Mouse (Mus musculus) midbrain, embryonic 16.5 days (tissue): Measurements from ENCODE around the gene Tgm1. TPM values are rescaled to one million over a fixed set of nuclear protein-coding genes. Genes with fewer than 3 reads are reported as not detected.
"Not testable (repeated sequence)": the region's sequence is repeated elsewhere in the genome, so short reads cannot be mapped to it uniquely, and the experiment has no call there.

ENCODE experiments used
- ATAC-seq: fragments of 200-750 bp; cut with Nextera tagmentation; 2 replicates; pipeline ENCODE4 v1.8.0; 2017; ENCODE audit warnings: moderate TSS enrichment
- H3K27ac ChIP-seq: fragments of 300-500 bp; sonication (generic); 2 replicates; pipeline ENCODE4 v1.5.1; 2014; ENCODE audit warnings: mild to moderate bottlenecking, low read length, mixed read lengths
- H3K27me3 ChIP-seq: fragments of 300-500 bp; sonication (generic); 2 replicates; pipeline ENCODE4 v1.6.1; 2014; ENCODE audit warnings: low read depth, low read length, mixed read lengths; ENCODE audit not compliant: control insufficient read depth, insufficient read depth
- H3K36me3 ChIP-seq: fragments of 300-500 bp; sonication (generic); 2 replicates; pipeline ENCODE4 v1.6.1; 2014; ENCODE audit warnings: mild to moderate bottlenecking, low read length, moderate library complexity, mixed read lengths; ENCODE audit not compliant: control insufficient read depth, insufficient read depth
- H3K4me1 ChIP-seq: fragments of 300-500 bp; sonication (generic); 2 replicates; pipeline ENCODE4 v1.6.1; 2014; ENCODE audit warnings: mild to moderate bottlenecking, low read length, mixed read lengths; ENCODE audit not compliant: control insufficient read depth, insufficient read depth
- H3K4me2 ChIP-seq: fragments of 300-500 bp; sonication (generic); 2 replicates; pipeline ENCODE4 v1.6.1; 2014; ENCODE audit warnings: mild to moderate bottlenecking, low read length, mixed read lengths
- H3K4me3 ChIP-seq: fragments of 300-500 bp; sonication (generic); 2 replicates; pipeline ENCODE4 v1.5.1; 2014; ENCODE audit warnings: low read depth, mild to moderate bottlenecking, low read length, moderate library complexity, mixed read lengths
- H3K9ac ChIP-seq: fragments of 300-500 bp; sonication (generic); 2 replicates; pipeline ENCODE4 v1.6.1; 2014; ENCODE audit warnings: low read depth, low read length, mixed read lengths
- H3K9me3 ChIP-seq: fragments of 300-500 bp; sonication (generic); replicated peaks from 2 replicates; pipeline ENCODE4 v1.6.1; 2014; ENCODE audit warnings: mild to moderate bottlenecking, low read length, mixed read lengths; ENCODE audit not compliant: control insufficient read depth, poor library complexity, severe bottlenecking
- WGBS: fragments of 180-500 bp; shearing (Covaris S2); extraction: QIAGEN DNeasy Blood & Tissue Kit; methylation state at CpG from one replicate; pipeline ENCODE4 v1.1.7; 2014; 5-methylcytosine and 5-hydroxymethylcytosine counted together
- polyA plus RNA-seq: library from polyadenylated mRNA; unstranded; fragments of >200 nt; fragmentation: Nextera tagmentation; extraction: Ambion mirVana; gene quantifications from 2 replicates; pipeline ENCODE4 v1.2.1, GENCODE M21; 2015

Gene Tgm1
- 0.13 and 0.15 TPM in 2 replicates for polyA plus RNA-seq

DNA sequence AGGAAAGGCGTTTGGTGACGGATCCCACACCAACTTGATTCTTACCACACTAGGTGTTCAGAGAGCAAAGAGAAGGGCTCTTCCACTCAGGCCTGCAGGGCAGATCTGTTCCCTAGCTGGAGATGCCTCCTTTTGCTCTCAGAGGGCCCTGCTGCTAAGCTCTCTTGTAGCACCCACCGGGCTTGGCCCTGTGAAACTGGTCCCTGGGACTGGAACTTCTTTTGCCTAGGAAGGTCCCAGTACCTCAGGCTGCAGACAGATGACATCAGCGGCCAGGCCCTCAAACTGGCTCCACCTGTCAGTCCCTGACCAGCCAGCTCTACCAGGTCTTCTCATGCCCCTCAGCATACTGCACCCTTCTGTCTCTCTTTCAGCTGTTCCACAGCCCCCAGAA lies at the start of gene Tgm1:
Tgm1 (minus strand) TSS at position 198 of the 394 bp plus-strand sequence.
- Histone ChIP-seq H3K9ac (no peak within 1 kb of the TSS), H3K4me2 (no peak within 1 kb of the TSS), H3K4me1 (no peaks in the 10 kb centered on the region), H3K27ac (no peak within 1 kb of the TSS), H3K9me3 (no peaks in the 10 kb centered on the region), H3K36me3 (peaks cover 12% of the 10 kb centered on the region; the same call in 1 of the 2 replicates), H3K27me3 (peaks cover 7% of the 10 kb centered on the region), H3K4me3 (no peak within 1 kb of the TSS)
- ATAC-seq, result no peak
- 27% methylated on average over 4 of the region's 4 CpGs for WGBS

DNA sequence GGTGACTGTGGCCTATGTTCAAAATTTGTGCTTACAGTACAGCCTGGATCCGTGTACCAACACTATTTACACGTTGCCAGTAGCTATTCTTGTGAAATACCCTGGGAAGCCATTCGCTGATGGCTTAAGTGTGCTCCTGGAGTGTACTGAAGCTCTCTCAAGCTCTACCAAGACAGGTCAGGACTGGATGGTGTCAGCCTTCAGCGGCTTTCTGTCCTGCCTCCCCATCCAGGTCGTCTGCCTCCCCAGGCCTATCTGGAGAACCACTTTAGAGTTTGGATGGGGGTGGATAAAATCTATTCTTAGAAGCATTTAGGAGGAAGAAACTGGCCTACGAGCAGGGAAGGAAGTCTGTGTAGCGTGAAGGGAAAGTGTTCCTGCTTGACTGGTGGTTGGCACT lies 49.4 kb upstream of the Tgm1 start:
- Histone ChIP-seq H3K4me3 (no peak overlapping the region), H3K9ac (0 out of 2 replicates have a peak overlapping the region, but pooled peaks have one; percentile 6)
- WGBS, result 61% methylated on average over 7 of the region's 7 CpGs

DNA sequence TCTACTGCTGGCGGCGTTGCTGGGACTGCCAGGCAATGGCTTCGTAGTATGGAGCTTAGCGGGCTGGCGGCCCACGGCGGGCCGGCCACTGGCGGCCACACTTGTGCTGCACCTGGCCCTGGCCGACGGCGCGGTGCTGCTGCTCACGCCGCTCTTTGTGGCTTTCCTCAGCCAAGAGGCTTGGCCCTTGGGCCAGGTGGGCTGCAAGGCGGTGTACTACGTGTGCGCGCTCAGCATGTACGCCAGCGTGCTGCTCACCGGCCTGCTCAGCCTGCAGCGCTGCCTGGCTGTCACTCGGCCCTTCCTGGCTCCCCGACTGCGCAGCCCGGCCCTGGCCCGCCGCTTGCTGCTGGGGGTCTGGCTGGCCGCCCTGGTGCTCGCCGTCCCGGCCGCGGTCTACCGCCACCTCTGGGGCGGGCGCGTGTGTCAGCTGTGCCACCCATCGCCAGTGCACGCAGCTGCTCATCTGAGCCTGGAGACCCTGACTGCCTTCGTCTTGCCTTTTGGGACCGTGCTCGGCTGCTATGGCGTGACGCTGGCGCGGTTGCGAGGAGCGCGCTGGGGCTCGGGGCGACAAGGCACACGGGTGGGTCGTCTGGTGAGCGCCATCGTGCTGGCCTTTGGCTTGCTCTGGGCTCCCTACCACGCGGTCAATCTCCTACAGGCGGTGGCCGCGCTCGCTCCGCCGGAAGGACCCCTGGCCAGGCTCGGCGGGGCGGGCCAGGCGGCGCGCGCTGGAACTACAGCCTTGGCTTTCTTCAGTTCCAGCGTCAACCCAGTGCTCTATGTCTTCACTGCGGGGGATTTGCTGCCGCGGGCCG lies 48.5 kb upstream of the Tgm1 start:
- peaks cover 34% of the 10 kb centered on the region for H3K27me3 ChIP-seq
- WGBS, result under 1% methylated on average over 77 of the region's 77 CpGs
- H3K4me3 ChIP-seq, result peak overlapping the region; percentile 54
- H3K36me3 ChIP-seq, result no peaks in the 10 kb centered on the region
- H3K4me1 ChIP-seq, result peaks cover 7% of the 10 kb centered on the region
- peak; percentile 81 for ATAC-seq
- H3K4me2 ChIP-seq, result peak overlapping the region; percentile 92
- H3K27ac ChIP-seq, result peak overlapping the region; percentile 77
- no peaks in the 10 kb centered on the region for H3K9me3 ChIP-seq
- peak overlapping the region; percentile 85 for H3K9ac ChIP-seq

More for the DNA sequence above, 49.4 kb upstream of the Tgm1 start:
- 0 out of 2 replicates have a peak overlapping the region, but pooled peaks have one; percentile 77 for H3K27ac ChIP-seq
- H3K9me3 ChIP-seq, result no peaks in the 10 kb centered on the region
- H3K4me1 ChIP-seq, result peaks cover 10% of the 10 kb centered on the region
- H3K36me3 ChIP-seq, result no peaks in the 10 kb centered on the region
- peaks cover 34% of the 10 kb centered on the region for H3K27me3 ChIP-seq
- no peak overlapping the region; the same call in none of the 2 replicates for H3K4me2 ChIP-seq
- no peak for ATAC-seq

DNA sequence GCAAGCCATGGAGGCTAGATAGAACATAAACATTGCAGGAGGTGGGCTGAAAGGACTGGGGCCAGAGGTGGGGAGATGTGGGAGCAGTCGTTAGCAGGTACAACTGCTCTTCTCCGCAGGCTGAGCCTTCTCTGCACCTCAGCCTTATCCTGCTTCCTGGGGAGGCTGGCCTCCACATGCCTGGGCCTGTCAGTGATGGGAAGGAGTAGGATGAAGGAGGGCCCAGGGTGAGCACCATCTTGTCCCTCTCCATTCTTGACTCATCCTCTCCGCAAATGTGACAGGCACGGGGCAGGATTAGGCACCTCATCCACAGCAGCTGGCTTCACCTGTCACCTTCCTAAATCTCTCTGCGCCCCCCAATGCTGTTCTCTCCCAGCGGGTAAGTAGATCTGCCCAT lies 47.4 kb upstream of the Tgm1 start, which contains the start of gene Ltb4r2:
Ltb4r2 (plus strand) TSS at position 266 of the 400 bp plus-strand sequence.
- no peaks in the 10 kb centered on the region for H3K36me3 ChIP-seq
- ATAC-seq, result no peak
- peak within 1 kb of the TSS; percentile 92 for H3K4me2 ChIP-seq
- peaks cover 7% of the 10 kb centered on the region for H3K4me1 ChIP-seq
- H3K9ac ChIP-seq, result peak within 1 kb of the TSS; percentile 85
- H3K4me3 ChIP-seq, result peak within 1 kb of the TSS; percentile 54
- H3K27me3 ChIP-seq, result peaks cover 28% of the 10 kb centered on the region
- no peaks in the 10 kb centered on the region for H3K9me3 ChIP-seq
- peak within 1 kb of the TSS; percentile 77 for H3K27ac ChIP-seq
- WGBS, result 75% methylated on average over 6 of the region's 6 CpGs

DNA sequence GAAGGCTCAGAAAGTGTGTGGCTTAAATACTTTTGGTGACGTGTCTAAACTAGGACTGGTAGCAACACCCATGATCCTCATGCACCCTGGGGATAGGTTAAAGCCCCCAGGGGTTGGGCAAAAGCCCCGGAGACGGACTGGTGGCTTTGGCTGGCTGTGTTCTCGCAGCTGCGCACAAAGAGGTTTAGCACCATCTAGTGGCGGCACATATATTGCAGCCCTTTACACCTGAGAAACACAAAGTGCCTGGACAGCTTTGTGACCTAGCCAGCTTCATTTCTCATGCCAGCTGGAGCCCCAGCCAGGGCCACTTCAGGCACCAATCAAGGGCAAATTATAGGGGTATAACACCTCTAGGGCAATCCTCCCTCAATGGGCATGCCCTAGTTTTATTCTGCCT lies 46.4 kb upstream of the Tgm1 start:
- peak overlapping the region; percentile 29 for H3K4me2 ChIP-seq
- ATAC-seq, H3K9me3 ChIP-seq, H3K4me3 ChIP-seq, H3K4me1 ChIP-seq, H3K27ac ChIP-seq, H3K36me3 ChIP-seq, H3K9ac ChIP-seq: not testable (repeated sequence)
- WGBS, result 0% methylated on average over 6 of the region's 6 CpGs
- H3K27me3 ChIP-seq, result peaks cover 21% of the 10 kb centered on the region

DNA sequence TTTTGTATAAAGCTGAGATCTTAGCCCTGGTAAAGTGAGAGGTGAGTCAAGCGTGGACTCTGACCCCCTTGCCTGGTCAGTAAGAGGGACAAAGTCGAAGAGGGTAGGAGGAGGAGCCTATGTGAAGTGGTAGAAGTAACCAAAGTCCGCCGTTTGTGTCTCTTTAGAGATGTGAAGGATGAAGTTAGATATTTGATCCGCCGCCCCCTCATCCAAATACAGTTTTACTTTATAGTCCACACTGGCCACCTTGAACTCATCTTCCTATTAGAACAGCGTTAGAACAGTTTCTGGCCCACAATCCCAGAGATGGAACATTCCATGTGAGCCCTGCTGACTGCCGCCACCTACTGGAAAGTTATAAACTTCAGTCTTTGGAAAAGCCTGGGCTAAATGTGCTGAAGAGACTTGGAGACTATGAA lies 44.6 kb upstream of the Tgm1 start, which contains the start of gene Cideb:
Cideb (minus strand) TSS at position 96 of the 422 bp plus-strand sequence.
- 17% methylated on average over 8 of the region's 8 CpGs for WGBS
- H3K27me3 ChIP-seq, result peaks cover 13% of the 10 kb centered on the region
- H3K9me3 ChIP-seq, result no peaks in the 10 kb centered on the region
- no peak within 1 kb of the TSS for H3K4me3 ChIP-seq
- H3K27ac ChIP-seq, result no peak within 1 kb of the TSS; the same call in 1 of the 2 replicates
- H3K9ac ChIP-seq, result no peak within 1 kb of the TSS
- H3K4me1 ChIP-seq, result peaks cover 7% of the 10 kb centered on the region
- no peak for ATAC-seq
- H3K36me3 ChIP-seq, result peaks cover 24% of the 10 kb centered on the region
- peak within 1 kb of the TSS; percentile 29 for H3K4me2 ChIP-seq

DNA sequence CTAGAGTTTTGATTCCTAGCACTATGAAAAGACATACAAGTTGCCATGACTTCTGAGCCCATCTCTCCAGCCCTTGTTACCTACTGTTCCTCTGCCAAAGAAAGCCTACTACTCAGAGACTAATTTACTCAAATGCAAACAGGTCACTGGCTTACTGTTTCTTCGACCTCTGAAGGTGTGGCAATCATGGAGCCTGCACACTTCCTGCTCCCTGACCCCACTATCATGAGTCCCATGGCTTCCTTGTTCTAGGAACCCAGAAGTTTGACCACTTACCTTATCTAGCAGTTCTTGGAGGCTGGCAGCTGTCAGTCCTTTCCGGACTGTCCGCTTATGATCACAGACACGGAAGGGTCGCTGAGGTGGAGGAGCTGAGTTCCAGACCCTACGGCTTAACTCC lies 43.8 kb upstream of the Tgm1 start:
- H3K4me2 ChIP-seq, result no peak overlapping the region
- no peak overlapping the region for H3K4me3 ChIP-seq
- H3K9ac ChIP-seq, result no peak overlapping the region
- H3K9me3 ChIP-seq, result no peaks in the 10 kb centered on the region
- no peak for ATAC-seq
- H3K27ac ChIP-seq, result no peak overlapping the region
- H3K36me3 ChIP-seq, result peaks cover 32% of the 10 kb centered on the region
- WGBS, result 91% methylated on average over 6 of the region's 6 CpGs
- peaks cover 7% of the 10 kb centered on the region for H3K4me1 ChIP-seq
- H3K27me3 ChIP-seq, result peaks cover 8% of the 10 kb centered on the region

DNA sequence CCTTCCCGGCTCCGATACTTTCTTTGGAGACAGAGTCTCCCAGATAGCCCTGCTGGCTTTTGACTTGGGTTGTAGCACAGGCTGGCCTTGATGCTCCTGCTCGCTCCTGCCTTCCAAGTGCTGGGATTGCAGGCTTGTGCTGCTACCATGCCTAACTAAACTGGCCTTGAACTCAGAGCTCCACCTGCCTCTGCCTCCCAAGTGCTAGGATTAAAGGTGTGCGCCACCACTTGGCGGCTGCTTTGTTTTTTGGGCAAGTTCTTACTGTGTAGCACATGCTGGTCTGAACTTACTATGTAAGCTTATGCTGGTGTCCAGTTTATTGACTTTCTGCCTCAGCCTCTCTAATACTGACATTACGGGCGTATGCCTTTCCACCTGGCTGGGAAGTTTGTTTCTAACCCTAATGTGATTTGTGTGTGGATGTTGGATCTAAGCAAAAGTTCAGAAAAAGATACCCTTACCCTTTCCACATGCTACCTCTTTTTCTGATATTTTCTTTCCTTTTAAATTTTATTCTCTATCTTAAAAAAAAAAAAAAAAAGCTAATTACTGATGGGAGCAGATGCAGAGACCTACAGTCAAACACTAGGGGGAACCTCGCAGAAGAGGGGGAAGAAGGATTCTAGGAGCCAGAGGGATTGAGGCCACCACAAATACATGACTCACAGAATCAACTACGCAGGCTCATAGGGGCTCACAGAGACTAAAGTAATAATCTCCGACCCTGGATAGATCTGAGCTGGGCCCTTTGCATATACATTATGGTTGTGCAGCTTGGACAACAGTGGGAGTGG lies 33.5 kb upstream of the Tgm1 start:
- Histone ChIP-seq H3K4me2 (peak overlapping the region; percentile 75; the same call in 1 of the 2 replicates), H3K27ac (no peak overlapping the region), H3K9ac (no peak overlapping the region), H3K4me1 (peaks cover 32% of the 10 kb centered on the region), H3K27me3 (no peaks in the 10 kb centered on the region), H3K9me3 (no peaks in the 10 kb centered on the region), H3K36me3 (peaks cover 13% of the 10 kb centered on the region), H3K4me3 (no peak overlapping the region)
- 93% methylated on average over 10 of the region's 10 CpGs for WGBS
- no peak for ATAC-seq
